9 mouse cellular contexts compared by ENCODE assay signal in genomic region chr15:99319411-99319871, GRCm38 (mm10). TPM values are rescaled to one million over a fixed set of nuclear protein-coding genes. Genes with fewer than 3 reads are reported as not detected.
A peak's percentile ranks its signal among the peaks of the same experiment; 100 is the strongest.
DNase-seq lines count a peak whose midpoint lies in the region; ATAC-seq lines count a peak whose summit lies in the region.
"Had no signal": no experiment of that assay in that cellular context is flagged by ENCODE, and none has a peak within 500 bp of the region (broad histone marks: within the 10 kb centered on the region; RNA-seq: fewer than 3 reads in every experiment).

No protein-coding gene starts in this region.

- peak overlapping the region; percentile 47; the same call in 1 of the 2 replicates for H3K27ac ChIP-seq in liver, embryonic 12.5 days
- H3K27ac ChIP-seq in liver, embryonic 11.5 days (ENCODE audit: low read depth, low read length) = no peak overlapping the region
- peak overlapping the region; percentile 58 for H3K27ac ChIP-seq in stomach, embryonic 16.5 days (ENCODE audit: low read length)

- 42% methylated on average over 3 of the region's 3 CpGs for WGBS in liver, embryonic 12.5 days (ENCODE audit: insufficient replicate concordance)
- 48% methylated on average over 3 of the region's 3 CpGs for WGBS in liver, embryonic 11.5 days
- 63% methylated on average over 3 of the region's 3 CpGs for WGBS in stomach, embryonic 16.5 days

- H3K4me1 ChIP-seq in liver, embryonic 12.5 days = peaks cover 13% of the 10 kb centered on the region
- H3K4me1 ChIP-seq in liver, embryonic 11.5 days (replicated peaks; ENCODE audit: control insufficient read depth, insufficient read depth, low read length) = no peaks in the 10 kb centered on the region
- H3K4me1 ChIP-seq in stomach, embryonic 16.5 days (ENCODE audit: control insufficient read depth, insufficient read depth, low read length) = peaks cover 4% of the 10 kb centered on the region; the same call in 1 of the 2 replicates

- H3K9me3 ChIP-seq in liver, embryonic 12.5 days (replicated peaks) = no peaks in the 10 kb centered on the region
- H3K9me3 ChIP-seq in liver, embryonic 11.5 days (ENCODE audit: control insufficient read depth, low read length) = no peaks in the 10 kb centered on the region
- no peaks in the 10 kb centered on the region for H3K9me3 ChIP-seq in stomach, embryonic 16.5 days (replicated peaks; ENCODE audit: control insufficient read depth, low read length)

- no peak for ATAC-seq in liver, embryonic 12.5 days
- no peak for ATAC-seq in liver, embryonic 11.5 days (replicated peaks; ENCODE audit: low FRiP score)
- ATAC-seq in stomach, embryonic 16.5 days (ENCODE audit: insufficient read depth, low FRiP score) = no peak
- ATAC-seq in erythroid progenitor cell, adult 5-6 weeks (replicated peaks; ENCODE audit: low FRiP score, poor library complexity, severe bottlenecking) = no peak
- no peak for ATAC-seq in frontal cortex, adult (ENCODE audit: low TSS enrichment)

- no peak overlapping the region for H3K4me2 ChIP-seq in liver, embryonic 12.5 days
- no peak overlapping the region for H3K4me2 ChIP-seq in liver, embryonic 11.5 days
- H3K4me2 ChIP-seq in stomach, embryonic 16.5 days (ENCODE audit: low read depth, low read length) = no peak overlapping the region

- H3K27me3 ChIP-seq in liver, embryonic 12.5 days (replicated peaks) = no peaks in the 10 kb centered on the region
- no peaks in the 10 kb centered on the region for H3K27me3 ChIP-seq in liver, embryonic 11.5 days (replicated peaks; ENCODE audit: control insufficient read depth, insufficient read depth, low read length)
- no peaks in the 10 kb centered on the region for H3K27me3 ChIP-seq in stomach, embryonic 16.5 days (ENCODE audit: control insufficient read depth, insufficient read depth, low read length)

- DNase-seq in cerebellum, adult 11-12 months = peak; percentile 29
- DNase-seq in cerebellum, adult 9-10 months = no peak
- no peak for DNase-seq in liver, embryonic 11.5 days (ENCODE audit: low spot score)
- DNase-seq in kidney, postnatal 10 days = peak; percentile 69

- H3K9ac ChIP-seq in liver, embryonic 12.5 days = no peak overlapping the region
- no peak overlapping the region for H3K9ac ChIP-seq in liver, embryonic 11.5 days (ENCODE audit: low read depth, low read length)
- peak overlapping the region; percentile 2; the same call in 1 of the 2 replicates for H3K9ac ChIP-seq in stomach, embryonic 16.5 days (ENCODE audit: low read length)

- H3K4me3 ChIP-seq in liver, embryonic 12.5 days = no peak overlapping the region
- no peak overlapping the region for H3K4me3 ChIP-seq in liver, embryonic 11.5 days (ENCODE audit: low read depth, low read length)
- H3K4me3 ChIP-seq in stomach, embryonic 16.5 days (replicated peaks; ENCODE audit: low read length) = no peak overlapping the region

- H3K36me3 ChIP-seq in liver, embryonic 12.5 days = peaks cover 84% of the 10 kb centered on the region
- peaks cover 25% of the 10 kb centered on the region for H3K36me3 ChIP-seq in liver, embryonic 11.5 days (ENCODE audit: control insufficient read depth, insufficient read depth, low read length)
- H3K36me3 ChIP-seq in stomach, embryonic 16.5 days (ENCODE audit: control insufficient read depth, insufficient read depth, low read length) = peaks cover 10% of the 10 kb centered on the region; the same call in 1 of the 2 replicates

RNA-seq across cellular contexts. Expression of gene Fam186b, which starts 23.8 kb away (rescaled TPM):
- polyA plus RNA-seq in liver, embryonic 12.5 days (2016; fragmentation: Nextera tagmentation; extraction: Ambion mirVana) = 0.06 TPM in 2 replicates
- 0.08 and 0.09 TPM in 2 replicates for polyA plus RNA-seq in liver, embryonic 11.5 days (2014; fragmentation: Nextera tagmentation; extraction: Ambion mirVana)
- polyA plus RNA-seq in stomach, embryonic 16.5 days (2015; fragmentation: Nextera tagmentation; extraction: Ambion mirVana) = 0.06 and 0.10 TPM in 2 replicates
- total RNA-seq in erythroid progenitor cell, adult 5-6 weeks (2015; ENCODE audit: low replicate concordance) = not detected in 2 replicates
- total RNA-seq in erythroid progenitor cell, adult 5-6 weeks (2017; ENCODE audit: low replicate concordance) = not detected in 2 replicates
- total RNA-seq: heart, postnatal 14 days had no signal

RNA-seq across cellular contexts. Expression of gene Prpf40b, which starts 24.6 kb away (rescaled TPM):
- 13.8 and 15.5 TPM in 2 replicates for polyA plus RNA-seq in liver, embryonic 12.5 days (2016; fragmentation: Nextera tagmentation; extraction: Ambion mirVana)
- 27.7 and 30.5 TPM in 2 replicates for polyA plus RNA-seq in liver, embryonic 11.5 days (2014; fragmentation: Nextera tagmentation; extraction: Ambion mirVana)
- polyA plus RNA-seq in stomach, embryonic 16.5 days (2015; fragmentation: Nextera tagmentation; extraction: Ambion mirVana) = 42.5 and 44.3 TPM in 2 replicates
- 4.0 TPM in 1 of 2 replicates, not detected in the other for total RNA-seq in erythroid progenitor cell, adult 5-6 weeks (2015; ENCODE audit: low replicate concordance)
- total RNA-seq in erythroid progenitor cell, adult 5-6 weeks (2017; ENCODE audit: low replicate concordance) = 1.0 TPM in 1 of 2 replicates, not detected in the other

RNA-seq across cellular contexts. Expression of gene Fmnl3, which starts 50.8 kb away (rescaled TPM):
- 7.4 and 8.6 TPM in 2 replicates for polyA plus RNA-seq in liver, embryonic 12.5 days (2016; fragmentation: Nextera tagmentation; extraction: Ambion mirVana)
- 12.8 and 13.3 TPM in 2 replicates for polyA plus RNA-seq in liver, embryonic 11.5 days (2014; fragmentation: Nextera tagmentation; extraction: Ambion mirVana)
- 14.2 and 16.6 TPM in 2 replicates for polyA plus RNA-seq in stomach, embryonic 16.5 days (2015; fragmentation: Nextera tagmentation; extraction: Ambion mirVana)
- 3.6 and 5.0 TPM in 2 replicates for total RNA-seq in erythroid progenitor cell, adult 5-6 weeks (2015; ENCODE audit: low replicate concordance)
- 1.5 and 2.7 TPM in 2 replicates for total RNA-seq in erythroid progenitor cell, adult 5-6 weeks (2017; ENCODE audit: low replicate concordance)

Comparison
In these comparisons a context has a peak if more than half of its experiments do, and no peak if none do; other contexts are left out.
1. DNase-seq: peak in cerebellum, adult 11-12 months (single experiment) and kidney, postnatal 10 days (single experiment); none in cerebellum, adult 9-10 months (single experiment) and liver, embryonic 11.5 days (single experiment).